Mouse (Mus musculus): Measurements from ENCODE around the gene Olfr155.

GRCm38 (mm10) chr4:43875919-43876411 lies 24.6 kb downstream of the Olfr155 start:
- TF ChIP-seq CTCF (IDR thresholded peaks at IDR 0.05; ENCODE audit: low read depth) (no peak), EP300 (IDR thresholded peaks at IDR 0.05; ENCODE audit: low read depth) (no peak)

Measured in liver, postnatal 0 days (tissue).